Comparison of ENCODE assay signal across 12 mouse cellular contexts in the genomic region with DNA sequence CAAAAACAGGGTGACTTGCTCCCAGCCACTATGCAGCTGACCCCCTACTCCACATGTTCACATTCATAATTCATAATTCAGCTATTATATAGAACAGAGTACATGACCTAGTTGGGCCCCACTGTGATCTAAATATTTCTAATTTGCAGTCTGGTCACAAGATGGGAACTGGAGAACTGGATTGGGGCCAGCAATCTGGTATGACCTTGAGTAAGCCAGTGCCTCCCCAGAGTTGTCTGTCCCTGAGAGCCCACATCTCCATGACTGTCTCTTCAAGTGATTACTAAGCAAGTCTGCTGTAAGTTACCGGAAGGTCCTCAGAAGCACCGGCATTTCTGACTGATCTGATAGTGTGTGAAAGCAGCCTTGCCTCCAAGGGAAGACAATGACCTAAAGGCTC. TPM values are rescaled to one million over a fixed set of nuclear protein-coding genes. Genes with fewer than 3 reads are reported as not detected.
A peak's percentile ranks its signal among the peaks of the same experiment; 100 is the strongest.
DNase-seq lines count a peak whose midpoint lies in the region.
"Had no signal": no experiment of that assay in that cellular context is flagged by ENCODE, and none has a peak within 500 bp of the region (broad histone marks: within the 10 kb centered on the region; RNA-seq: fewer than 3 reads in every experiment).

No protein-coding gene starts in this region.

- intact Hi-C loops in heart, postnatal 14 days (cut with DNase I) = no loop called here

- DNase-seq in heart, adult 18-20 months = peak; percentile 7
- no peak for DNase-seq in heart, postnatal 14 days
- DNase-seq in ovary, adult 18-20 months (ENCODE audit: low spot score) = peak; percentile 20
- DNase-seq in ovary, postnatal 14 days (ENCODE audit: low spot score) = no peak
- peak; percentile 25 for DNase-seq in cerebellum, adult 11-12 months
- peak; percentile 20 for DNase-seq in retina, embryonic 14.5 days (ENCODE audit: low spot score)
- no peak for DNase-seq in thymus, postnatal 36 days
- no peak for DNase-seq in gastrocnemius, adult 8-10 months (ENCODE audit: low spot score in 2 of 2)
- DNase-seq: B cell, adult 2 months; gastrocnemius, postnatal 10 days; liver; lung, adult 18-20 months had no signal

RNA-seq across cellular contexts. Expression of a gene that starts 49.2 kb away (rescaled TPM):
- total RNA-seq in heart, adult 18-20 months (2021) = not detected
- under 1 TPM; 0.07 to 0.15 TPM for total RNA-seq in heart, postnatal 14 days (2021)
- total RNA-seq in gastrocnemius, adult 8-10 months (2022) = not detected

Comparison
In these comparisons a context has a peak if more than half of its experiments do, and no peak if none do; other contexts are left out.
1. DNase-seq: peak in heart, adult 18-20 months (2 of 2), ovary, adult 18-20 months (single experiment), cerebellum, adult 11-12 months (single experiment) and retina, embryonic 14.5 days (single experiment); none in heart, postnatal 14 days (0 of 2), ovary, postnatal 14 days (single experiment), thymus, postnatal 36 days (0 of 2) and gastrocnemius, adult 8-10 months (0 of 2).